Mouse (Mus musculus): Measurements from ENCODE around the gene Zfp423.

- no peak for TF ChIP-seq POLR2A (IDR thresholded peaks at IDR 0.05; ENCODE audit: low read depth, low read length)
- TF ChIP-seq CTCF (IDR thresholded peaks at IDR 0.05; ENCODE audit: borderline replicate concordance, insufficient read depth, low read length) = no peak
Observed at GRCm38 (mm10) chr8:87734902-87735301, 224.5 kb downstream of the Zfp423 start.
